In genomic region chr2:51305411-51305810, GRCm38 (mm10) we compare ENCODE assay signal across 7 mouse cellular contexts.
DNase-seq lines count a peak whose midpoint lies in the region; ATAC-seq and TF ChIP-seq lines count a peak whose summit lies in the region.

No protein-coding gene starts in this region.

- no peak for ATAC-seq in activated CD4-positive, CD25-positive, alpha-beta regulatory T cell, adult 4 months

- no peak overlapping the region for H3ac ChIP-seq in myocyte (ENCODE audit: control insufficient read depth, insufficient read length)

- DNase-seq in testis, postnatal 10 days (ENCODE audit: low spot score): peak; percentile 52
- DNase-seq in testis, postnatal 14 days (ENCODE audit: low spot score): no peak
- peak; percentile 68 for DNase-seq in kidney, adult 9 months
- no peak for DNase-seq in thymus, postnatal 10 days (ENCODE audit: low spot score in 2 of 2)

- peaks cover 15% of the 10 kb centered on the region for H3K4me1 ChIP-seq in embryonic fibroblast, embryonic 13.5 days (ENCODE audit: control insufficient read depth, insufficient read depth, low read length)

- H3K27me3 ChIP-seq in myocyte (ENCODE audit: control insufficient read depth, insufficient read depth, insufficient read length): no peaks in the 10 kb centered on the region

- H3K4me3 ChIP-seq in embryonic fibroblast, embryonic 13.5 days (ENCODE audit: insufficient read depth, low read length): no peak overlapping the region
- H3K4me3 ChIP-seq in myocyte: no peak overlapping the region

- no peaks in the 10 kb centered on the region for H3K36me3 ChIP-seq in myocyte (ENCODE audit: control insufficient read depth, insufficient read depth)

- no peak for TF ChIP-seq POLR2A in embryonic fibroblast, embryonic 13.5 days (IDR thresholded peaks at IDR 0.05; ENCODE audit: low read depth, low read length)
- no peak for TF ChIP-seq POLR2A in myocyte (IDR thresholded peaks at IDR 0.05; ENCODE audit: insufficient read length, low read depth)

- peak; percentile 23; the same call in 1 of the 2 replicates for TF ChIP-seq CTCF in embryonic fibroblast, embryonic 13.5 days (IDR thresholded peaks at IDR 0.05; ENCODE audit: borderline replicate concordance, insufficient read depth, low read length)

- H3K4me2 ChIP-seq in myocyte (ENCODE audit: low read depth): peak overlapping the region; percentile 48

- no peaks in the 10 kb centered on the region for H3K79me2 ChIP-seq in myocyte (ENCODE audit: control insufficient read depth, insufficient read depth)

- peak overlapping the region; percentile 13 for H3K27ac ChIP-seq in embryonic fibroblast, embryonic 13.5 days (ENCODE audit: insufficient read depth, low read length)

TF ChIP-seq in myocyte, 11 proteins besides CTCF, POLR2A, EP300 and RAD21:
- TF ChIP-seq MAX (IDR thresholded peaks at IDR 0.05; ENCODE audit: low read depth) (no peak), TCF3 (IDR thresholded peaks at IDR 0.05; ENCODE audit: insufficient read length, low read depth) (no peak), SRF (IDR thresholded peaks at IDR 0.05; ENCODE audit: control insufficient read depth, insufficient read length, low read depth) (no peak), TCF12 (IDR thresholded peaks at IDR 0.05; ENCODE audit: insufficient read depth, poor library complexity, severe bottlenecking) (no peak), USF1 (IDR thresholded peaks at IDR 0.05; ENCODE audit: low read depth) (no peak), MYOG (IDR thresholded peaks at IDR 0.05; ENCODE audit: control insufficient read depth in 1 of 3, insufficient read depth in 1 of 3, insufficient read length in 2 of 3, low read depth in 2 of 3) (no peak), REST (IDR thresholded peaks at IDR 0.05; ENCODE audit: insufficient read depth, insufficient read length) (no peak), MYOD1 (IDR thresholded peaks at IDR 0.05; ENCODE audit: control insufficient read depth in 1 of 3, insufficient read length in 2 of 3, low read depth in 2 of 3) (no peak), E2F4 (IDR thresholded peaks at IDR 0.05; ENCODE audit: insufficient read depth) (no peak)
TF ChIP-seq in myocyte: peak in this region for 0.

Comparison
In these comparisons a context has a peak if more than half of its experiments do, and no peak if none do; other contexts are left out.
1. DNase-seq: peak in testis, postnatal 10 days (single experiment) and kidney, adult 9 months (single experiment); none in testis, postnatal 14 days (single experiment) and thymus, postnatal 10 days (0 of 2).